Mouse (Mus musculus): Measurements from ENCODE around the gene Gm21969. TPM values are rescaled to one million over a fixed set of nuclear protein-coding genes. Genes with fewer than 3 reads are reported as not detected.
A peak's percentile ranks its signal among the peaks of the same experiment; 100 is the strongest.

The Gm21969 gene
- not detected for total RNA-seq (2021)
- long read RNA-seq, experiment 1: 0 reads
- long read RNA-seq, experiment 2: 0 reads

DNA sequence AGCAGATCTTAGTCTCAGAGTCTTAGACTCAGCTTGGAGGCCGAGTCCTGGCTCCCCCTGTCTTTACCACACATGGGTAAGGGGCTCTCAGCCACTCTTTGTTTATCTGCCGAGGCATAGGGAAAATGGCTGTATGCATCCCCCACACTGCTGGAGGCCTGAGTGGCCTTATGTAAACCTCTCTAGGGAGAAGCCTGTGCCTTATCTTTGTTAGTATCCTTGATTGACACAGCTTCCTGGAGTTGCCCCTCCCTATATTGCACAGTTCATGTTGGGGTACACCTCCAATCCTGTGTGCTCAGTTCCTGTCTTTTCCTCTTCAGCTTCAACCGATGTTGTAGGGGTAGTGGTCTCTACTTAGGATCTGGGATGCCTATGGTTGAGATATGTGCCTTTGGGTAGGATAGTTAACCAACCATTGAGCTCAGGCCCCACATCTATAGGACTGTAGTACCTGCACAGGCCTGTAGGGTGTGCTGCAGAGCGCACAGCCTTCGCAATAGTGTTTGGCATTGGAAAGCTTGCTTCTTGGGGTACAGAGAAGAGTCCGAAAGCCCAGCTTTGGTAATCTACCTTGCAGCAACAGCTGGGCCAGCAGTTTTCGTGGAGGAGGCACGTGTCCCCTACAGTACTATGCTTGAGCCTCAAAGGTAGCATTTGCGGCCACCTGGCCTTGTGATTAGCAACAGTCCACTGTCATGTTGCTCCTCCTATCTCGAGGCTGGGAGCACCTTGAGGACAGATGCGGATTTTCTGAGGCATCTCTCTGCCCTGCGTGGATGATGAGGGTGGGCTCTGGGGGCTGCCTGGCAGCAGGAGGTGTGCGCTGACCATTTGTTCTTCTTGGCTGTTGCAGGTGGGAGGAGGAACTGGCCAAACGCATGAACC lies at the start of gene Gm21969:
Gene Gm21969, plus strand, starts transcription at position 830 of the 888 bp plus-strand sequence.
- peak in 1 of 2 experiments; percentile 42 for DNase-seq (ENCODE audit: low spot score in 2 of 2)

- no peak for DNase-seq (ENCODE audit: low spot score in 2 of 2)
These were observed 47.8 kb upstream of the Gm21969 start for GRCm38 (mm10) chr4:139555235-139555634.

GRCm38 (mm10) chr4:139555951-139556350 lies 47.0 kb upstream of the Gm21969 start:
- no peak for DNase-seq (ENCODE audit: low spot score in 2 of 2)

- DNase-seq (ENCODE audit: low spot score in 2 of 2): no peak
These were observed 34.6 kb upstream of the Gm21969 start for GRCm38 (mm10) chr4:139568361-139568760.

- no peak for DNase-seq (ENCODE audit: low spot score in 2 of 2)
These were observed 32.2 kb upstream of the Gm21969 start for GRCm38 (mm10) chr4:139570756-139571155.

GRCm38 (mm10) chr4:139572928-139573512 lies 30.0 kb upstream of the Gm21969 start:
- DNase-seq (ENCODE audit: low spot score in 2 of 2): no peak

DNA sequence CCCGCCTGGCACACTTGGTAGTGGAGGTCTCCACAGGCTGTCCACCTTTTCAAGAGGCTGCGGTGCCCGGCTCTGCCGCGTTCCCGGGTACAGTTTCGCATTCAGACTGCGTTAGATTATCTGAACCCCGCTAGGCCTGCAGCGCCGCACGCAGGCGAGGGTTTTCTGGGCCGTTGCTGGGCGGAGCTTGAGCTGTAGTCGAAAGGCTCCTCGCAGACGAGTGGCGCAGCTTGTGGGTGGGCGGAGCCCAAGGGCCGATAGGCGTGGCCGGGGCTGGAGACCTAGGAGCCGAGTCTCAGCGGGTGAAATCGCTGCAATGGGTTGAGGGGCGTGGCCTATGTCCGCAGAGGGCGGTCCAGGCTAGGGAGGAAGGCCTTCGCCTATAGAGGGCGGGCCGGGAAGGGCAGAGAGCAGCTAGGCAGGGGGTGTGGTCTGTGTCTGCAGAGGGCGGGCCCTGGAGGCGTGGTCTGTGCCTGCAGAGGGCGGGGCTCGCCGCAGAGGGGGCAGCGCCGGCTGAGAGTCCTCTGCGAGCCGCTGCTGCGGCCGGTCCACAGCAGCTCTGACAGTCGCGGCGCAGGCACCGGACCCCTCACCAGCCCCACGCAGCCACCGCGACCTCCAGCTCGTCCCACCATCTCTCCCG lies 28.7 kb upstream of the Gm21969 start:
- peak; percentile 96 to 97 for DNase-seq (ENCODE audit: low spot score in 2 of 2)

GRCm38 (mm10) chr4:139574799-139575672 lies 27.9 kb upstream of the Gm21969 start:
- DNase-seq (ENCODE audit: low spot score in 2 of 2): peak in 1 of 2 experiments; percentile 43

DNA sequence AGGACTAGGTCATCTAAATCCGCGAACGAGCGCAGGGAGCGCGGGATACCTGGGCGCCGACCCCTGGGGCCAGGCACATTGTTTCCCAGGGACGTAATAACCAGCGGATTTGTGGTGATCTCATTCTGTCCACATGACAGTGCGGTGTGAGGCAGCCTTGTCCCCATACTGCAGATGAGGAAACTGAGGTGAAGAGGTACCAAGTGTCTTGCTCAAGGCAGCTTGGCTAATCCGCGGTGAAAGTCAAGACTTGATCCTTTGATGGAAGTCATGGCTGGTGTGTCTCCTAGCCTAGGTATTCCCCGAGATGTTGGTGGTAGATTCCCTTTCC lies 27.3 kb upstream of the Gm21969 start:
- DNase-seq (ENCODE audit: low spot score in 2 of 2): no peak

DNA sequence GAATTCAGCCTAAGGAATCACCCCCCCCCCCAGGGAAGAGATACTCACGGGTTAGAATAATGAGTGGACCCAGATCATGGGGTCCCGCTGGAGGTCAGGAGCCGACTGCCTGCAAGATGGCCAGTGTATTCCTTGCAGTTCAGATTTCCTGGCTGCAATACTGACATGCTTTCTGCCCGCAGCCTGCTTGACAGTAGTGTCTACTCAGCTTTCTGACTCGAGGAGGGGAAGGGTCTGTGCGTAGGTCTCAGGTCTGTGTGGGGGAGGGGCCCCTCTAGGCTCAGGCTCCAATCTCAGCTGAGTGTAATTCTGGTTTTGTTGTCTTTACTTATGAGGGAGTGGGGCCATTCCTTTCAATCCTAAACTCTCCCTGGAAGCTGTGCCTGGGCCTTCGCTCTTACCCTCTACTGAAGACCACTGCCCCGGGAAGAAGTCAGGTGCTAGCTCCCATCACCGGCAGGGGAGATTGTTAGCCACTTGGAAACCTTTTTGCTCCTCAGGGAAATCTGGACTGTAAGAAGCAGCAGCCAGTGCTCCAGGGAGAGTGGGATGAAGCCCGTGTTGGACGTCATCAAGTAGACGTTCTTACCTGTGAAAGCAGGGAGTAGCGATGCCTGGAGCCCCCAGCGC lies 26.6 kb upstream of the Gm21969 start:
- no peak for DNase-seq (ENCODE audit: low spot score in 2 of 2)

DNA sequence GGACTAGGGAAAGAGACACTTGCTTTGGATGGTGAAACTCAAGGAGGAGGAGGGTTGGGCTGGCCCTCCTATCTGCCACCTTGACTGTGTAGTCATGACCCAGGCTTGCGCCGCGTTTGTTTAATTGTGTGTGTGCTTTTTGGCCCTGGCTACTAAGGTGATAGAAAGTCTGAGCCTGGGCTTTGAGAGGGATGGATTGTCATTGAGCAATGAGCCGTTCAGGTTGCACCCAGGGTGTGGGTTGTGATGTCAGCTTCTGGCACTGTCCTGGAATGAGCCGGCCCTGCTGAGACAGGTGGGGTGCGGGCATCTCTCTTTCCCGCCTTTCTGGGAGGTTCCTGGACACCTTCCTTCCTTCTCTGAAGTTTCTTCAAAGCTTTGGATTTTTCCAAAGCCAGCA lies 26.0 kb upstream of the Gm21969 start:
- DNase-seq (ENCODE audit: low spot score in 2 of 2): no peak

DNA sequence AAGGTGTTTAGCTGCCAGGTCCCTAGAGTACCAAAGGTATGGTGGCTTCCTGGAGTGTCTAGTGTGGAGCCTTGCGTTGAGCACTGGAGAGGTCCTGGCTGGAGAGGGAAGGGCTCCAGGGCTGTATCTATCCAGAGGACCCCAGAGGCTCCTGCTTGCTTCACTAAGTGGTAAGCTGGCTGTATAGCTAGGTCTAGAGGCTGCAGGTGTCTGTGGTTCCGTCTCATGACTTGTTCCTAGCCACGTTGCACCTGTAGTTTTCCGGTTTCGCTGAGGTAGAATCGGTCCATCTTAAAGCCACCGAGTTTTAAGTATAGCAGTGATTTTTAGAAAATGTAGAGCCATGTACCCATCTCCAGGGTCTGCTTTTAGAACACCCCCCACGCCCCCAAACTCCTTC lies 24.6 kb upstream of the Gm21969 start:
- DNase-seq (ENCODE audit: low spot score in 2 of 2): no peak

GRCm38 (mm10) chr4:139579003-139579402 lies 24.0 kb upstream of the Gm21969 start:
- no peak for DNase-seq (ENCODE audit: low spot score in 2 of 2)

GRCm38 (mm10) chr4:139579466-139579865 lies 23.5 kb upstream of the Gm21969 start:
- DNase-seq (ENCODE audit: low spot score in 2 of 2): no peak

DNA sequence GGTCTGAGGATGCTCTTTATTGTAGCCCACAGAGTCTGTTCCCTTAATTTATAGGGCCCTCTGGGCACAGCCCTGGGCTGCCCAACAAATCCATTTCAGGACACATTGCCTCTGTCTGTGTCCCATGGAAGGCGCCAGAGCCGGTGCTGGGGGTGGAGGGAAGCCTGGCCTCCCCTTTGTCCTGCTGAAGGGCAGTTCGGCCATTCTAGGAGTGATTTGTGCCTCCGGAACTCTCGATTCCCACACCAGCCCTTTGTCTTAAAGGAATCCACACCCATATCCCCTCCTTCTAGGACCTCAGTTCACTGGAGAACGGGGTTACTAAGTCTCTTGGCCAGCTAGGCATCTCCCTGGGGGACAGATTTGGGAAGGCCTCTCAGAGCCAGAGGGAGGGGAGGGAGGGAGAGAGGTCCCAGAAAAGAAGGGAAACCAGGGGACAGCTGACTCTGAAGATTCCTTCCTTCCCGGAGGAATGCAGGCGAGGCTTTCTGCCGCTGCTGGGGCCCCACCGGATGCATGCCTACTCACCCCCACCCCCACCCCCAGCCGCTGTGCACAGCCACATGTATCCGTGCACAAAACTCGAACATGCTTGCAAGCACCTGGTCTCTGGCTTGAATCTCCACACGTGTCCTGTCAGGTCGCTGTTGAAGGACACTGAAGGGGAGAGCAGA lies 22.2 kb upstream of the Gm21969 start:
- no peak for DNase-seq (ENCODE audit: low spot score in 2 of 2)

- no peak for DNase-seq (ENCODE audit: low spot score in 2 of 2)
These were observed 21.4 kb upstream of the Gm21969 start for GRCm38 (mm10) chr4:139581427-139582051.

GRCm38 (mm10) chr4:139582346-139582745 lies 20.6 kb upstream of the Gm21969 start:
- DNase-seq (ENCODE audit: low spot score in 2 of 2): no peak

GRCm38 (mm10) chr4:139582903-139583302 lies 20.1 kb upstream of the Gm21969 start:
- no peak for DNase-seq (ENCODE audit: low spot score in 2 of 2)

DNA sequence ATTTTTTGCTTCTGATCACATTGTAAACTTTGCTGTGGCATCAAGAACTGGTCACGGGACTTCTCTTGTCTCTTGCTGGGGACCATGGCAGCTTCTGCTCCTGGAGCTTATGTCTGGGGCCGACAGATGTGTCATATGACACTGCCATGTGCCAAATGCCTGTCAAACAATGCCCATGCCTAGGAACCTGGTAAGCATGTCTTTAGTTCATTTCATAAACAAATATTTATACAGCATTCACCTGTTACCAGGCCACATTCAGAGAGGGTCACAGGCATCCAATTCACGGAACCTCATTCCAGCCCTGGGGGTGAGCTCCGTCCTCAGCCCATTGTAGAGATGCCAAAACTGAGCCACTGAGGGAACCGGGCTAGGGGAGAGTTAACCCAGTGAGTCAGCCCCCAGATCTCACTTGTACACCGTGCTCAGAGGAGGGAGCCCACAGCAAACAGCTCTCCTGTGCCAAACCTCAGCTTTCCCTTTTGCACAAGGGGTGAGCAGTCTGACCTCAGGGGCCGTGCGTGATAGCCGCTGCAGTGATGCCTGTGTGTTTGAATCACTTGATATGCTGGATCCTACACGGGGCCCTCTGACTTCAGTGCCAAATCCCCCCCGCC lies 19.2 kb upstream of the Gm21969 start:
- DNase-seq (ENCODE audit: low spot score in 2 of 2): no peak

Data from layer of hippocampus, postnatal 14 days (tissue).